Mouse (Mus musculus): ENCODE measurements around the gene Rimbp2. TPM values are rescaled to one million over a fixed set of nuclear protein-coding genes. Genes with fewer than 3 reads are reported as not detected.
A peak's percentile ranks its signal among the peaks of the same experiment; 100 is the strongest.
"Not testable (repeated sequence)": the region's sequence is repeated elsewhere in the genome, so short reads cannot be mapped to it uniquely, and the experiment has no call there.

Gene Rimbp2
- polyA plus RNA-seq, 1 experiment from 2014 or later, result 0.04 TPM

- H3K36me3 ChIP-seq (ENCODE audit: insufficient read depth, low read length); H3K4me3 ChIP-seq (ENCODE audit: low read length); H3K27ac ChIP-seq (ENCODE audit: low read length); H3K27me3 ChIP-seq (ENCODE audit: insufficient read depth, low read length); ATAC-seq (ENCODE audit: low FRiP score, low TSS enrichment); H3K4me2 ChIP-seq (replicated peaks; ENCODE audit: low read depth, low read length); H3K9me3 ChIP-seq (ENCODE audit: low read length); H3K4me1 ChIP-seq (ENCODE audit: insufficient read depth, low read length); H3K9ac ChIP-seq (replicated peaks; ENCODE audit: low read length): not testable (repeated sequence)
- 78% methylated on average over 1 of the region's 1 CpGs for WGBS
Observed at GRCm38 (mm10) chr5:128977466-128977865, 24.2 kb upstream of the Rimbp2 start.

GRCm38 (mm10) chr5:128976266-128976665 lies 23.0 kb upstream of the Rimbp2 start:
- H3K36me3 ChIP-seq (ENCODE audit: insufficient read depth, low read length), result no peaks in the 10 kb centered on the region
- no peaks in the 10 kb centered on the region for H3K27me3 ChIP-seq (ENCODE audit: insufficient read depth, low read length)
- 31% methylated on average over 4 of the region's 4 CpGs for WGBS
- H3K27ac ChIP-seq (ENCODE audit: low read length), result no peak overlapping the region
- no peak overlapping the region for H3K4me3 ChIP-seq (ENCODE audit: low read length)
- no peak overlapping the region for H3K4me2 ChIP-seq (replicated peaks; ENCODE audit: low read depth, low read length)
- no peaks in the 10 kb centered on the region for H3K4me1 ChIP-seq (ENCODE audit: insufficient read depth, low read length)
- peaks cover 5% of the 10 kb centered on the region; the same call in 1 of the 2 replicates for H3K9me3 ChIP-seq (ENCODE audit: low read length)
- no peak for ATAC-seq (ENCODE audit: low FRiP score, low TSS enrichment)
- no peak overlapping the region for H3K9ac ChIP-seq (replicated peaks; ENCODE audit: low read length)

- no peaks in the 10 kb centered on the region for H3K36me3 ChIP-seq (ENCODE audit: insufficient read depth, low read length)
- no peak overlapping the region for H3K4me2 ChIP-seq (replicated peaks; ENCODE audit: low read depth, low read length)
- no peaks in the 10 kb centered on the region for H3K27me3 ChIP-seq (ENCODE audit: insufficient read depth, low read length)
- no peak overlapping the region for H3K27ac ChIP-seq (ENCODE audit: low read length)
- WGBS, result 17% methylated on average over 14 of the region's 14 CpGs
- H3K9me3 ChIP-seq (ENCODE audit: low read length), result no peaks in the 10 kb centered on the region
- no peak overlapping the region for H3K4me3 ChIP-seq (ENCODE audit: low read length)
- H3K9ac ChIP-seq (replicated peaks; ENCODE audit: low read length), result no peak overlapping the region
- H3K4me1 ChIP-seq (ENCODE audit: insufficient read depth, low read length), result no peaks in the 10 kb centered on the region
- no peak for ATAC-seq (ENCODE audit: low FRiP score, low TSS enrichment)
Observed at GRCm38 (mm10) chr5:128971298-128971697, 18.0 kb upstream of the Rimbp2 start.

- no peaks in the 10 kb centered on the region for H3K27me3 ChIP-seq (ENCODE audit: insufficient read depth, low read length)
- H3K4me3 ChIP-seq (ENCODE audit: low read length), result no peak overlapping the region
- no peaks in the 10 kb centered on the region for H3K9me3 ChIP-seq (ENCODE audit: low read length)
- 64% methylated on average over 10 of the region's 10 CpGs for WGBS
- no peak for ATAC-seq (ENCODE audit: low FRiP score, low TSS enrichment)
- no peak overlapping the region for H3K27ac ChIP-seq (ENCODE audit: low read length)
- H3K36me3 ChIP-seq (ENCODE audit: insufficient read depth, low read length), result no peaks in the 10 kb centered on the region
- H3K4me1 ChIP-seq (ENCODE audit: insufficient read depth, low read length), result no peaks in the 10 kb centered on the region
- no peak overlapping the region for H3K4me2 ChIP-seq (replicated peaks; ENCODE audit: low read depth, low read length)
- no peak overlapping the region for H3K9ac ChIP-seq (replicated peaks; ENCODE audit: low read length)
Observed at GRCm38 (mm10) chr5:128970878-128971277, 17.6 kb upstream of the Rimbp2 start.

- Histone ChIP-seq H3K27me3 (ENCODE audit: insufficient read depth, low read length) (no peaks in the 10 kb centered on the region), H3K4me1 (ENCODE audit: insufficient read depth, low read length) (no peaks in the 10 kb centered on the region), H3K27ac (ENCODE audit: low read length) (no peak overlapping the region), H3K9ac (replicated peaks; ENCODE audit: low read length) (no peak overlapping the region), H3K4me2 (replicated peaks; ENCODE audit: low read depth, low read length) (no peak overlapping the region), H3K36me3 (ENCODE audit: insufficient read depth, low read length) (no peaks in the 10 kb centered on the region), H3K4me3 (ENCODE audit: low read length) (no peak overlapping the region), H3K9me3 (ENCODE audit: low read length) (peaks cover 11% of the 10 kb centered on the region)
- 45% methylated on average over 4 of the region's 4 CpGs for WGBS
- ATAC-seq (ENCODE audit: low FRiP score, low TSS enrichment), result no peak
Observed at GRCm38 (mm10) chr5:128964353-128964752, 11.1 kb upstream of the Rimbp2 start.

GRCm38 (mm10) chr5:128958916-128959315 lies 5.6 kb upstream of the Rimbp2 start:
- Histone ChIP-seq H3K9ac (replicated peaks; ENCODE audit: low read length) (no peak overlapping the region), H3K4me2 (replicated peaks; ENCODE audit: low read depth, low read length) (no peak overlapping the region), H3K27ac (ENCODE audit: low read length) (no peak overlapping the region), H3K27me3 (ENCODE audit: insufficient read depth, low read length) (no peaks in the 10 kb centered on the region), H3K4me3 (ENCODE audit: low read length) (no peak overlapping the region), H3K9me3 (ENCODE audit: low read length) (peaks cover 14% of the 10 kb centered on the region), H3K36me3 (ENCODE audit: insufficient read depth, low read length) (no peaks in the 10 kb centered on the region), H3K4me1 (ENCODE audit: insufficient read depth, low read length) (no peaks in the 10 kb centered on the region)
- ATAC-seq (ENCODE audit: low FRiP score, low TSS enrichment), result no peak
- 78% methylated on average over 3 of the region's 3 CpGs for WGBS

- not testable (repeated sequence) for H3K36me3 ChIP-seq (ENCODE audit: insufficient read depth, low read length); H3K27ac ChIP-seq (ENCODE audit: low read length); H3K4me1 ChIP-seq (ENCODE audit: insufficient read depth, low read length); H3K4me3 ChIP-seq (ENCODE audit: low read length); H3K9me3 ChIP-seq (ENCODE audit: low read length); ATAC-seq (ENCODE audit: low FRiP score, low TSS enrichment); H3K4me2 ChIP-seq (replicated peaks; ENCODE audit: low read depth, low read length); H3K9ac ChIP-seq (replicated peaks; ENCODE audit: low read length)
- H3K27me3 ChIP-seq (ENCODE audit: insufficient read depth, low read length), result peaks cover 15% of the 10 kb centered on the region
- WGBS, result 92% methylated on average over 5 of the region's 5 CpGs
Observed at GRCm38 (mm10) chr5:128954371-128954770, 1.1 kb upstream of the Rimbp2 start.

GRCm38 (mm10) chr5:128952291-128953195 lies 743 bp downstream of the Rimbp2 start:
- Histone ChIP-seq H3K9ac (replicated peaks; ENCODE audit: low read length) (0 out of 2 replicates have a peak overlapping the region, but pooled peaks have one; percentile 8), H3K27me3 (ENCODE audit: insufficient read depth, low read length) (peaks cover 15% of the 10 kb centered on the region), H3K4me3 (ENCODE audit: low read length) (peak overlapping the region; percentile 40), H3K27ac (ENCODE audit: low read length) (no peak overlapping the region), H3K36me3 (ENCODE audit: insufficient read depth, low read length) (no peaks in the 10 kb centered on the region), H3K4me2 (replicated peaks; ENCODE audit: low read depth, low read length) (peak overlapping the region; percentile 66), H3K9me3 (ENCODE audit: low read length) (peaks cover 3% of the 10 kb centered on the region; the same call in 1 of the 2 replicates), H3K4me1 (ENCODE audit: insufficient read depth, low read length) (peaks cover 7% of the 10 kb centered on the region; the same call in 1 of the 2 replicates)
- WGBS, result 2% methylated on average over 35 of the region's 35 CpGs
- ATAC-seq (ENCODE audit: low FRiP score, low TSS enrichment), result 0 out of 2 replicates have a peak, but pooled peaks have one; percentile 33

GRCm38 (mm10) chr5:128951472-128951871 lies 1.8 kb downstream of the Rimbp2 start:
- Histone ChIP-seq H3K36me3 (ENCODE audit: insufficient read depth, low read length) (no peaks in the 10 kb centered on the region), H3K4me1 (ENCODE audit: insufficient read depth, low read length) (peaks cover 7% of the 10 kb centered on the region; the same call in 1 of the 2 replicates), H3K4me3 (ENCODE audit: low read length) (no peak overlapping the region), H3K27ac (ENCODE audit: low read length) (no peak overlapping the region), H3K4me2 (replicated peaks; ENCODE audit: low read depth, low read length) (no peak overlapping the region), H3K27me3 (ENCODE audit: insufficient read depth, low read length) (peaks cover 15% of the 10 kb centered on the region), H3K9ac (replicated peaks; ENCODE audit: low read length) (no peak overlapping the region), H3K9me3 (ENCODE audit: low read length) (peaks cover 3% of the 10 kb centered on the region; the same call in 1 of the 2 replicates)
- WGBS, result 38% methylated on average over 4 of the region's 4 CpGs
- ATAC-seq (ENCODE audit: low FRiP score, low TSS enrichment), result no peak

- no peak overlapping the region for H3K27ac ChIP-seq (ENCODE audit: low read length)
- H3K9me3 ChIP-seq (ENCODE audit: low read length), result no peaks in the 10 kb centered on the region
- no peak overlapping the region for H3K9ac ChIP-seq (replicated peaks; ENCODE audit: low read length)
- H3K4me3 ChIP-seq (ENCODE audit: low read length), result no peak overlapping the region
- ATAC-seq (ENCODE audit: low FRiP score, low TSS enrichment), result no peak
- H3K4me1 ChIP-seq (ENCODE audit: insufficient read depth, low read length), result no peaks in the 10 kb centered on the region
- H3K4me2 ChIP-seq (replicated peaks; ENCODE audit: low read depth, low read length), result no peak overlapping the region
- H3K27me3 ChIP-seq (ENCODE audit: insufficient read depth, low read length), result peaks cover 8% of the 10 kb centered on the region
- no peaks in the 10 kb centered on the region for H3K36me3 ChIP-seq (ENCODE audit: insufficient read depth, low read length)
- 80% methylated on average over 5 of the region's 5 CpGs for WGBS
Observed at GRCm38 (mm10) chr5:128947093-128947492, 6.2 kb downstream of the Rimbp2 start.

Data from kidney, embryonic 16.5 days (tissue).